Mouse (Mus musculus) mouse trophoblast stem cell (cell line): ENCODE data around the gene Olig2.
"Not testable (repeated sequence)": the region's sequence is repeated elsewhere in the genome, so short reads cannot be mapped to it uniquely, and the experiment has no call there.

Experiments used
- in situ Hi-C, 2 experiments: fragments of 300-500 bp; cut with MseI, MboI; formaldehyde crosslinking; loops; 2 replicates in 1 of 2; 3 replicates in 1 of 2; pipeline ENCODE4 v1.15.1; 2025

Gene Olig2

GRCm38 (mm10) chr16:91226038-91226882 lies 1.0 kb downstream of the Olig2 start:
- in situ Hi-C loops = no loop called here

GRCm38 (mm10) chr16:91226883-91227759 lies 1.9 kb downstream of the Olig2 start:
- in situ Hi-C loops = no loop called here

GRCm38 (mm10) chr16:91227760-91228043 lies 2.4 kb downstream of the Olig2 start:
- in situ Hi-C loops = no loop called here

GRCm38 (mm10) chr16:91228238-91229071 lies 3.2 kb downstream of the Olig2 start:
- in situ Hi-C loops = no loop called here

- in situ Hi-C loops = no loop called here
These were observed 3.8 kb downstream of the Olig2 start for GRCm38 (mm10) chr16:91229072-91229348.

GRCm38 (mm10) chr16:91229643-91230042 lies 4.4 kb downstream of the Olig2 start:
- in situ Hi-C loops = no loop called here

- in situ Hi-C loops = no loop called here
These were observed 6.7 kb downstream of the Olig2 start for GRCm38 (mm10) chr16:91231781-91232469.

GRCm38 (mm10) chr16:91232470-91233240 lies 7.4 kb downstream of the Olig2 start:
- in situ Hi-C loops = no loop called here

GRCm38 (mm10) chr16:91233241-91233944 lies 8.1 kb downstream of the Olig2 start:
- in situ Hi-C loops = no loop called here

GRCm38 (mm10) chr16:91239024-91239423 lies 13.8 kb downstream of the Olig2 start:
- in situ Hi-C loops = no loop called here

- in situ Hi-C loops = no loop called here
These were observed 21.0 kb downstream of the Olig2 start for GRCm38 (mm10) chr16:91246292-91246691.

GRCm38 (mm10) chr16:91255419-91256164 lies 30.3 kb downstream of the Olig2 start:
- in situ Hi-C loops = not testable (repeated sequence)

- in situ Hi-C loops = no loop called here
These were observed 33.7 kb downstream of the Olig2 start for GRCm38 (mm10) chr16:91258956-91259355.

- in situ Hi-C loops = no loop called here
These were observed 35.6 kb downstream of the Olig2 start for GRCm38 (mm10) chr16:91260861-91261260.

GRCm38 (mm10) chr16:91262467-91263220 lies 37.4 kb downstream of the Olig2 start:
- in situ Hi-C loops = no loop called here

GRCm38 (mm10) chr16:91265972-91266371 lies 40.7 kb downstream of the Olig2 start:
- in situ Hi-C loops = no loop called here

- in situ Hi-C loops = no loop called here
These were observed 43.6 kb downstream of the Olig2 start for GRCm38 (mm10) chr16:91268724-91269452.
